Mouse (Mus musculus): Measurements from ENCODE around the gene Ermard.

The Ermard gene

DNA sequence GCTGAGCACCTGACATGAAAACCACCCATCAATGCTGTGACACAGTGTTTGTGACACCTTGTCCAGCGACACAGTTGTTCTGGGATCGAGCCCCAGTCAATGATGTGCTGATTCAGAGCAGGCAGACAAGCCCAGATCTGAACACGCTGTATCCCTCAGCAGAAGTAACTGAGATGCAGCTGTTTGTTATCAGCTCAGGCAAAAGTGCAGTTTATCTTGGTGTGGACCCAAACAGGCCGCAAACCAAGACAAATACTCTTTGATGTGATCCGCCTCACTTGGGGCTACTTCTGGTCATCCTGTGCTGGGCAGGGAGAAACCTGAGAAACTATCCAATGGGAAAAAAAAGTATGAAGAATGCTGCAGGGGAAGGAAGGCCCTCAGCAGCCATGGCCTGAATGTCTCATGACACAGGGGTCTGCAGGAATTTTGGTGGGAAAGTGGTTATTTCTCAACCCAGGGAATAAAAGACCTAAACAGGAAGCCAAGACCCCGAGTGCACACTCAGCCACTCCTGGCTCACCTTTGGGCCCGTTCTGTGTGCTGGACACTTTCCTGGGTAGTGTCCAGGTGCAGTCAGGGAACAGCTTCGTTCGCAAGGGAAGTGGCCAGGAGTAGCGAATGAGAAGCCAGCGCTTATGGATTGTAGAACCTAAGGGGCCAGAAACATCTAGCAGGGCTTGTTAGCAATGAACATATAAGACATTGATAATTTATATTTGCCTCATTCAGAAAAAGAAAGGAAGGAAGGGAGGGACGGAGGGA is 94.1 kb downstream of the Ermard start:
- peak; percentile 99 for TF ChIP-seq GATA4 (IDR thresholded peaks at IDR 0.05; ENCODE audit: insufficient replicate concordance, low read length)

DNA sequence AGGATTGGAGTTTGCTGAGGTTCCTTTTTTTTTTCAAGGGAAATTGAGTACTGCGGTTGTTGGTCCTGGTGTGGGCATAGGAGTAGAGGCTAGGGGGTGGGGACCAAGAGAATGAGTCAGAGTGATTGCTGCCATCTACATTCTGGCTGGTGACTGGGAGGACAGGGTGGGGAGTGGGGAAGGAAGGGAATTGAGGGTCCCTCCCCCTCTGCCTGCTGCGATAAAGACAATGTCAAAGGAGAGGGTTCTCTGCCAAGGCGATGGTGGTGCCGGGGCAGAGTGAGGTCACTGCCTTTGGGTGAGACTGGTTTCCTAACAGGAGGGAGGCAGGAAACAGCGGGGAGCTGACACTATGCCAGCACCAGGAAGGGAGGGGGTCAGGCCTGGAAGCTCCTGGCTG is 96.4 kb downstream of the Ermard start:
- peak; percentile 50; the same call in 1 of the 2 replicates for TF ChIP-seq GATA4 (IDR thresholded peaks at IDR 0.05; ENCODE audit: insufficient replicate concordance, low read length)
